Mouse (Mus musculus) ES-E14 (cell line): ENCODE measurements around the gene Elavl2.
"Not testable (repeated sequence)": the region's sequence is repeated elsewhere in the genome, so short reads cannot be mapped to it uniquely, and the experiment has no call there.

Experiments used
- CHD2 ChIP-seq: IDR thresholded peaks from 2 replicates; pipeline ENCODE4 v1.6.1; 2014; ENCODE audit warnings: mild to moderate bottlenecking, low read depth, low read length, inconsistent platforms
- HCFC1 ChIP-seq: IDR thresholded peaks from 2 replicates; pipeline ENCODE4 v1.6.1; 2012; ENCODE audit warnings: low read length, inconsistent platforms, borderline replicate concordance; ENCODE audit not compliant: insufficient read depth

DNA sequence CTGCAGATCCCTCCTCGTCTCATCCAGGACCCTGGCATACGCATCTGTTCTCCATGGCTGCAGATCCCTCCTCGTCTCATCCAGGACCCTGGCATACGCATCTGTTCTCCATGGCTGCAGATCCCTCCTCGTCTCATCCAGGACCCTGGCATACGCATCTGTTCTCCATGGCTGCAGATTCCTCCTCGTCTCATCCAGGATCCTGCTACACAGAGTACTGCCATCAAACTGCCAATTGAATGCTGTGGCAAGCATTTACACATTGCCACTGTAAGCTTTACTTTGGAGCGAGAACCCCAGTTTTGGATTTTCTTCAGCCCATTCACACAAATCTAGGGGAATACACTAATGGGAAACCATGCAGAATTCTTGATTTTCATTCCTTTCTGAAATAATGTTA lies 155.4 kb downstream of the Elavl2 start:
- TF ChIP-seq HCFC1, CHD2: not testable (repeated sequence)
